Comparison of ENCODE assay signal across 8 mouse cellular contexts in the genomic region with DNA sequence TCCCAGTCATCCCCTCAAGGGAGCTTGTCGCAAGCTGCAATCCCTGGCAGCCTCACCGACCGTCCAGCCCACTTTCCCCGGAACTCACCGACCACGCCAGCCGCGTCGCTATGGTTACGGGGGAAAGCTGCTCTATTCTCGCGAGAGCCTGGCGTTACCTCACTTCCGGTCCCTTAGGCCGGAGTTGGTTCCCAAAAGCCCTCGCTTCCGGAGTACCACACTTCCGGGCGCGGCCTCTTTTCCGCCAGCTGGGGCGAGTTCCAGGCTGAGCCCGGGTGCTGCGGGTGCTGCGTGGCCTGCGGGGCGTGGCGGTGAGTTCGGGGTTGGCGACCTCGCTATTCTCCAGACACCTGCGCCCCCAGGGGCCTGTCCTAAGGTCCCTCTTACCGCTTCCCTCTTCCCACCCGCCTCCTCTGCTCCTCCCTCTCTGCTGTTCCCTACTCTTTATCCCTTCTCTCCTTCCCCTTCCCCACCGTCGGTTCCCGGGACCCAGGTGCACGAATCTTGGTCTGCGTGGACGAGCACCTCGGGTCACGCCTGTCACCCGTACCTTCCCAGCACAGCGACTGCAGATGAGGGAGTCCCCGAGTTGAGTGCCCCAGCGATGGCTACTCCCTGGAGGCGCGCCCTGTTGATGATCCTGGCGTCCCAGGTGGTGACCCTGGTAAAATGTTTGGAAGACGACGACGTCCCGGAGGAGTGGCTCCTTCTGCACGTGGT. TPM values are rescaled to one million over a fixed set of nuclear protein-coding genes. Genes with fewer than 3 reads are reported as not detected.
DNase-seq lines count a peak whose midpoint lies in the region; ATAC-seq lines count a peak whose summit lies in the region.

A gene (minus strand): TSS at position 150 of the 720 bp plus-strand sequence.
A gene (plus strand): TSS at position 176 of the 720 bp plus-strand sequence.

- no peaks in the 10 kb centered on the region for H3K9me3 ChIP-seq in heart, embryonic 14.5 days (ENCODE audit: control insufficient read depth, low read length)
- H3K9me3 ChIP-seq in liver, embryonic 13.5 days (replicated peaks) = no peaks in the 10 kb centered on the region
- H3K9me3 ChIP-seq in stomach, embryonic 16.5 days (replicated peaks; ENCODE audit: control insufficient read depth, low read length) = no peaks in the 10 kb centered on the region

- under 1% methylated on average over 54 of the region's 54 CpGs for WGBS in heart, embryonic 14.5 days
- WGBS in liver, embryonic 13.5 days (ENCODE audit: insufficient replicate concordance) = under 1% methylated on average over 54 of the region's 54 CpGs
- under 1% methylated on average over 54 of the region's 54 CpGs for WGBS in stomach, embryonic 16.5 days

- H3K27ac ChIP-seq in brown adipose tissue, adult 24 weeks (replicated peaks; ENCODE audit: low read depth, low read length) = peak within 1 kb of the TSS; percentile 73
- H3K27ac ChIP-seq in heart, embryonic 14.5 days (replicated peaks in 1 of 2; ENCODE audit: control insufficient read depth in 1 of 2, insufficient read depth in 1 of 2, low read depth in 2 of 2, low read length in 2 of 2) = peak within 1 kb of the TSS; percentile 71 to 75
- peak within 1 kb of the TSS; percentile 78 for H3K27ac ChIP-seq in liver, embryonic 13.5 days
- H3K27ac ChIP-seq in stomach, embryonic 16.5 days (ENCODE audit: low read length) = peak within 1 kb of the TSS; percentile 66

- peaks cover 33% of the 10 kb centered on the region for H3K36me3 ChIP-seq in heart, embryonic 14.5 days (ENCODE audit: control insufficient read depth, insufficient read depth, low read length)
- H3K36me3 ChIP-seq in liver, embryonic 13.5 days = peaks cover 24% of the 10 kb centered on the region
- no peaks in the 10 kb centered on the region for H3K36me3 ChIP-seq in stomach, embryonic 16.5 days (ENCODE audit: control insufficient read depth, insufficient read depth, low read length)

- H3K9ac ChIP-seq in heart, embryonic 14.5 days (ENCODE audit: low read length) = peak within 1 kb of the TSS; percentile 92
- H3K9ac ChIP-seq in liver, embryonic 13.5 days = peak within 1 kb of the TSS; percentile 90
- H3K9ac ChIP-seq in stomach, embryonic 16.5 days (ENCODE audit: low read length) = peak within 1 kb of the TSS; percentile 88

- peak within 1 kb of the TSS; percentile 95 for H3K4me2 ChIP-seq in heart, embryonic 14.5 days (ENCODE audit: low read length)
- H3K4me2 ChIP-seq in liver, embryonic 13.5 days = peak within 1 kb of the TSS; percentile 95
- peak within 1 kb of the TSS; percentile 93 for H3K4me2 ChIP-seq in stomach, embryonic 16.5 days (ENCODE audit: low read depth, low read length)

- DNase-seq in CD4-positive, CD25-positive, alpha-beta regulatory T cell, adult 2 months (ENCODE audit: low read depth, low spot score) = peak; percentile 98
- peak; percentile 94 for DNase-seq in fibroblast of lung, adult 2 months (ENCODE audit: low read depth)
- peak; percentile 99 for DNase-seq in kidney, postnatal 14 days
- peak; percentile 96 for DNase-seq in liver, embryonic 13.5 days
- peak; percentile 100 for DNase-seq in neural tube, embryonic 10.5 days (ENCODE audit: extremely low spot score, low spot score)

- no peaks in the 10 kb centered on the region for H3K27me3 ChIP-seq in heart, embryonic 14.5 days (ENCODE audit: control insufficient read depth, insufficient read depth, low read length)
- no peaks in the 10 kb centered on the region for H3K27me3 ChIP-seq in liver, embryonic 13.5 days
- no peaks in the 10 kb centered on the region for H3K27me3 ChIP-seq in stomach, embryonic 16.5 days (ENCODE audit: control insufficient read depth, insufficient read depth, low read length)

- H3K4me1 ChIP-seq in brown adipose tissue, adult 24 weeks (ENCODE audit: control insufficient read depth, insufficient read depth, insufficient read length, low read length) = peaks cover 8% of the 10 kb centered on the region
- peaks cover 4 to 14% of the 10 kb centered on the region in 2 experiments; a peak in 3 of 4 replicates for H3K4me1 ChIP-seq in heart, embryonic 14.5 days (ENCODE audit: control insufficient read depth in 2 of 2, insufficient read depth in 2 of 2, low read length in 2 of 2)
- peaks cover 32% of the 10 kb centered on the region for H3K4me1 ChIP-seq in liver, embryonic 13.5 days (replicated peaks)
- H3K4me1 ChIP-seq in stomach, embryonic 16.5 days (ENCODE audit: control insufficient read depth, insufficient read depth, low read length) = peaks cover 10% of the 10 kb centered on the region

- ATAC-seq in heart, embryonic 14.5 days (ENCODE audit: insufficient number of reproducible peaks, insufficient read depth, low FRiP score, low read depth) = peak; percentile 95
- peak; percentile 97 for ATAC-seq in liver, embryonic 13.5 days (ENCODE audit: low read depth)
- ATAC-seq in stomach, embryonic 16.5 days (ENCODE audit: insufficient read depth, low FRiP score) = peak; percentile 98

- H3K4me3 ChIP-seq in brown adipose tissue, adult 24 weeks (ENCODE audit: insufficient read depth, low read depth, low read length) = peak within 1 kb of the TSS; percentile 84
- peak within 1 kb of the TSS; percentile 66 for H3K4me3 ChIP-seq in heart, embryonic 14.5 days (ENCODE audit: control insufficient read depth in 1 of 2, insufficient read depth in 1 of 2, low read depth in 1 of 2, low read length in 2 of 2)
- H3K4me3 ChIP-seq in liver, embryonic 13.5 days (replicated peaks) = peak within 1 kb of the TSS; percentile 93
- H3K4me3 ChIP-seq in stomach, embryonic 16.5 days (replicated peaks; ENCODE audit: low read length) = peak within 1 kb of the TSS; percentile 83

RNA-seq across cellular contexts. Expression of the first gene that starts in this region (rescaled TPM):
- 2.7 TPM in 1 of 2 replicates, not detected in the other for polyA plus RNA-seq in brown adipose tissue, adult 24 weeks (2012; ENCODE audit: insufficient read depth, insufficient read length, missing spikeins)
- polyA plus RNA-seq in heart, embryonic 14.5 days (2014; fragmentation: Nextera tagmentation; extraction: Ambion mirVana) = 4.6 and 6.4 TPM in 2 replicates
- 1.3 and 1.7 TPM in 2 replicates for polyA plus RNA-seq in liver, embryonic 13.5 days (2015; fragmentation: Nextera tagmentation; extraction: Ambion mirVana)
- 6.2 and 6.3 TPM in 2 replicates for polyA plus RNA-seq in stomach, embryonic 16.5 days (2015; fragmentation: Nextera tagmentation; extraction: Ambion mirVana)

RNA-seq across cellular contexts. Expression of the second gene that starts in this region (rescaled TPM):
- 16.9 and 17.2 TPM in 2 replicates for polyA plus RNA-seq in brown adipose tissue, adult 24 weeks (2012; ENCODE audit: insufficient read depth, insufficient read length, missing spikeins)
- polyA plus RNA-seq in heart, embryonic 14.5 days (2014; fragmentation: Nextera tagmentation; extraction: Ambion mirVana) = 29.5 and 32.8 TPM in 2 replicates
- polyA plus RNA-seq in liver, embryonic 13.5 days (2015; fragmentation: Nextera tagmentation; extraction: Ambion mirVana) = 11.2 and 14.4 TPM in 2 replicates
- 41.8 and 48.2 TPM in 2 replicates for polyA plus RNA-seq in stomach, embryonic 16.5 days (2015; fragmentation: Nextera tagmentation; extraction: Ambion mirVana)

Comparison
In these comparisons a context has a peak if more than half of its experiments do, and no peak if none do; other contexts are left out.
1. Peak in every context shown above with its lines: DNase-seq, ATAC-seq, H3K4me3 ChIP-seq and H3K27ac ChIP-seq.